Mouse (Mus musculus) common myeloid progenitor, adult 5-6 weeks (primary cell): ENCODE data around the gene Trappc4. TPM values are rescaled to one million over a fixed set of nuclear protein-coding genes. Genes with fewer than 3 reads are reported as not detected.
"Not testable (repeated sequence)": the region's sequence is repeated elsewhere in the genome, so short reads cannot be mapped to it uniquely, and the experiment has no call there.

Source experiments
- ATAC-seq: replicated peaks from 2 replicates; pipeline ENCODE4 v1.8.0; 2016; ENCODE audit warnings: low read depth, mild to moderate bottlenecking, moderate TSS enrichment, inconsistent platforms; ENCODE audit not compliant: poor library complexity, severe bottlenecking
- total RNA-seq: library from RNA; stranded (forward); fragments of 200-1000, 187-1606 nt; gene quantifications from 2 replicates; pipeline ENCODE4 v1.2.3, GENCODE M21; 2017

Gene Trappc4
- total RNA-seq, result 29.5 and 39.8 TPM in 2 replicates

GRCm38 (mm10) chr9:44406906-44407751 lies at the start of gene Trappc4, which contains the start of gene Rps25:
Trappc4 (minus strand) TSS chr9:44407600.
Rps25 (plus strand) TSS chr9:44407139.
- peak; percentile 88 for ATAC-seq

GRCm38 (mm10) chr9:44454891-44455220 lies 47.5 kb upstream of the Trappc4 start, which contains the start of gene Upk2:
Upk2 (minus strand) TSS chr9:44454976.
- ATAC-seq, result no peak

GRCm38 (mm10) chr9:44454132-44454890 lies 46.9 kb upstream of the Trappc4 start:
- peak; percentile 93 for ATAC-seq

DNA sequence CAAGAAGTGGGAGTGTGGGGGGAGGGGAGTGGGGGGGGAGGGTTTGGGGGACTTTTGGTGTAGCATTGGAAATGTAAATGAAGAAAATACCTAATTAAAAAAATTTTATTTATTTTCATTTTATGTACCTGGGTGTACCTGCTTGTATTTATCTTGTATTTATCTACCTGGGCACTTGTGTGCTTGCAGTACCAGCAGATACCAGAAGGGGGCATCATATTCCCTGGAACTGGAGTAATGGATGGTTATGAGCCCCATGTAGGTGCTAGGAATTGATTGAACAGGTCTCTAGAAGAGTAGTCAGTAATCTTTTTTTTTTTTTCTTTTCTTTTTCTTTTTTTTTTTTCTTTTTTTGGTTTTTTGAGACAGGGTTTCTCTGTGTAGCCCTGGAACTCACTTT lies 43.0 kb upstream of the Trappc4 start:
- no peak for ATAC-seq

- ATAC-seq, result not testable (repeated sequence)
Measured at GRCm38 (mm10) chr9:44444402-44445025, 37.1 kb upstream of the Trappc4 start.

- no peak for ATAC-seq
Measured at GRCm38 (mm10) chr9:44440961-44441360, 33.6 kb upstream of the Trappc4 start, which contains the start of gene Foxr1. Foxr1 (minus strand) TSS chr9:44441136.

DNA sequence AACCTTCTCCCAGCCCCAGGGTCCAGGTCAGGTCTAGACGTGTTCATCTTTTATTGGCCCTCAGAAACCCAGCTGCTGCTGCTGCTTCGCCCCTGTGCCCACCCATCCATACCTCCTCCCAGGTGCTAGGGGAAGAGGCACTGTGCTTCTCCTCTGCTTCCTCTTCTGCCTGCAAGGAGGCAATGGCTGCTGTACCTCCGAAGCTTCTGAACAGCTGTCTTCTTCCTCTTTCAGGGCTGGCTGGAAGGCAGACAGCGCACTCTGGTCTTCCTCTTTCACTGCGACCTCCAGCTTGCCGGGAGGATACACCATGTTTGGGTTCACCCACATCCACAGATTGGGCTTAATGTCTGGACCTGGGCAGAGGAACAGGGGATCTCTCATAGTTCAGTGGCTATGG lies 28.3 kb upstream of the Trappc4 start:
- ATAC-seq, result peak; percentile 91

- ATAC-seq, result no peak
Measured at GRCm38 (mm10) chr9:44432577-44433185, 25.3 kb upstream of the Trappc4 start.

DNA sequence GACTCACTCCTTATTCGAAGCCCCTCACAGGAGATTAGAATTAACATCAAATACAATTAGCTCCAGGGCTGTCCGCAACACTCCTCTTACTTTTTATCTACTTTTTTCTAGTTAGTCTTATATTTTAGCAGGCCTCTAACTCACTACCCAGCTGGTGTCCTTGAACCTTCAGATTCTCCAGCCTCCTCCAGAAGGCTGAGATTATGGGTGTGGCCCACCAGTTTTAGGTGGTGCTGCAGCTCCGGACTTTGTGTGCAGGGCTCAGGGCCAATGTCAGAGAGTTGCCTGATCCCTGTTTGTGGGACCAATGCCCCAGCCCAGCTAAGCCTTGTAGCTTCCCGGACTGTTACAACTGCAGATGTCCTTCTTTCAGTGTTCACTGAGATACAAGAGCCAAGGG lies 16.2 kb upstream of the Trappc4 start:
- ATAC-seq, result no peak

- ATAC-seq, result peak; percentile 38
Measured at GRCm38 (mm10) chr9:44420280-44420898, 13.0 kb upstream of the Trappc4 start.

DNA sequence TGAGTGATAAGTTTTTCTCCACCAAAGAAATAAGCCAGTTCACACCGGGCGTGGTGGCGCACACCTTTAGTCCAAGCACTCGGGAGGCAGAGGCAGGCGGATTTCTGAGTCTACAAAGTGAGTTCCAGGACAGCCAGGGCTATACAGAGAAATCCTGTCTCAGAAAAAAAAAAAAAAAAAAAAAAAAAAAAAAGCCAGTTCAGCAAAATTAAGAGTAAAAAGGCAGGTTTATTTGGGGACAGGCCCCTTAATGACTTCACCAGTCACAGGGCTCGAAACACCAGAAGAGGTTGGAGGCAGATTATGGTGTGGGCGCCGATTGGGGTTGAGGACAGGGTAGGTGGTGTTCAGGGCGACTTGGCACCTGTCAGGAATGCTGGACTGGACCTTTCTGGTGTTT lies 12.3 kb upstream of the Trappc4 start:
- ATAC-seq, result not testable (repeated sequence)

- ATAC-seq, result no peak
Measured at GRCm38 (mm10) chr9:44418519-44419385, 11.4 kb upstream of the Trappc4 start, which contains the start of gene Ccdc84. Ccdc84 (minus strand) TSS chr9:44418569.

GRCm38 (mm10) chr9:44417892-44418363 lies 10.5 kb upstream of the Trappc4 start:
- peak; percentile 92 for ATAC-seq

GRCm38 (mm10) chr9:44417156-44417891 lies 9.9 kb upstream of the Trappc4 start:
- ATAC-seq, result no peak

- ATAC-seq, result no peak
Measured at GRCm38 (mm10) chr9:44412781-44413180, 5.4 kb upstream of the Trappc4 start.

DNA sequence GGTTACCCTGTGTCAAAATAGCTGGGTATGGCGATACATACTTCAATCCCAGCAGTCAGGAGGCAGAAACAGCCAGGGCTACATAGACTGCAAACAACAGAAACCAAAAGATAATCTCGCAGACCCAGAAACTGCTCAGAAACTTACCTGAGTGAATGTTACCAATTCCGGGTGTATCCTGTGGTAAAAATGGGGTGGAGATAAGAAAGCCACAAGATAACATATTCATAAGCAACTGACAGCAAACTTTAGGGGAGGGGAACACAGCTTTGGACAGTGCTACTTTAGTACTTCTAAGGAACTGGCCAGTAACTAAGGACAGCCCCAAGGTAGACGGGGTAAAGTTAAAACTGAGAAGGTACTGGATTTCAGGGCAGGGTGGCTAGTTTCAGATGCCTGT lies 4.9 kb upstream of the Trappc4 start:
- 0 out of 2 replicates have a peak, but pooled peaks have one; percentile 12 for ATAC-seq

GRCm38 (mm10) chr9:44411601-44412130 lies 4.3 kb upstream of the Trappc4 start:
- no peak for ATAC-seq
